Mouse (Mus musculus): ENCODE data around the gene Kcnma1. TPM values are rescaled to one million over a fixed set of nuclear protein-coding genes. Genes with fewer than 3 reads are reported as not detected.

Gene Kcnma1
- total RNA-seq, 2 experiments from 2014 or later: 133 to 151 TPM

- DNase-seq (ENCODE audit: low spot score in 2 of 2): no peak
Measured at GRCm38 (mm10) chr14:23610054-23610453, 404.2 kb downstream of the Kcnma1 start.

GRCm38 (mm10) chr14:23605740-23606139 lies 408.6 kb downstream of the Kcnma1 start:
- no peak for DNase-seq (ENCODE audit: low spot score in 2 of 2)

- no peak for DNase-seq (ENCODE audit: low spot score in 2 of 2)
Measured at GRCm38 (mm10) chr14:23602937-23603336, 411.4 kb downstream of the Kcnma1 start.

- no peak for DNase-seq (ENCODE audit: low spot score in 2 of 2)
Measured at GRCm38 (mm10) chr14:23602054-23602453, 412.2 kb downstream of the Kcnma1 start.

GRCm38 (mm10) chr14:23594629-23595028 lies 419.7 kb downstream of the Kcnma1 start:
- no peak for DNase-seq (ENCODE audit: low spot score in 2 of 2)

- DNase-seq (ENCODE audit: low spot score in 2 of 2): no peak
Measured at GRCm38 (mm10) chr14:23592826-23593447, 421.4 kb downstream of the Kcnma1 start.

GRCm38 (mm10) chr14:23589744-23590481 lies 424.4 kb downstream of the Kcnma1 start:
- DNase-seq (ENCODE audit: low spot score in 2 of 2): no peak

- DNase-seq (ENCODE audit: low spot score in 2 of 2): no peak
Measured at GRCm38 (mm10) chr14:23587451-23587850, 426.8 kb downstream of the Kcnma1 start.

- DNase-seq (ENCODE audit: low spot score in 2 of 2): peak; percentile 36 to 89
Measured at GRCm38 (mm10) chr14:23583235-23583634, 431.1 kb downstream of the Kcnma1 start.

- no peak for DNase-seq (ENCODE audit: low spot score in 2 of 2)
Measured at GRCm38 (mm10) chr14:23581282-23581681, 433.0 kb downstream of the Kcnma1 start.

GRCm38 (mm10) chr14:23575951-23576350 lies 438.3 kb downstream of the Kcnma1 start:
- DNase-seq (ENCODE audit: low spot score in 2 of 2): peak in 1 of 2 experiments; percentile 24

- no peak for DNase-seq (ENCODE audit: low spot score in 2 of 2)
Measured at GRCm38 (mm10) chr14:23574136-23574535, 440.2 kb downstream of the Kcnma1 start.

- no peak for DNase-seq (ENCODE audit: low spot score in 2 of 2)
Measured at GRCm38 (mm10) chr14:23573385-23573784, 440.9 kb downstream of the Kcnma1 start.

- no peak for DNase-seq (ENCODE audit: low spot score in 2 of 2)
Measured at GRCm38 (mm10) chr14:23572778-23573177, 441.5 kb downstream of the Kcnma1 start.

GRCm38 (mm10) chr14:23570251-23570650 lies 444.0 kb downstream of the Kcnma1 start:
- DNase-seq (ENCODE audit: low spot score in 2 of 2): no peak

GRCm38 (mm10) chr14:23565931-23566330 lies 448.4 kb downstream of the Kcnma1 start:
- DNase-seq (ENCODE audit: low spot score in 2 of 2): no peak

- DNase-seq (ENCODE audit: low spot score in 2 of 2): no peak
Measured at GRCm38 (mm10) chr14:23564474-23564873, 449.8 kb downstream of the Kcnma1 start.

- DNase-seq (ENCODE audit: low spot score in 2 of 2): no peak
Measured at GRCm38 (mm10) chr14:23563180-23563579, 451.1 kb downstream of the Kcnma1 start.

- no peak for DNase-seq (ENCODE audit: low spot score in 2 of 2)
Measured at GRCm38 (mm10) chr14:23555647-23556046, 458.6 kb downstream of the Kcnma1 start.

GRCm38 (mm10) chr14:23552252-23552974 lies 461.9 kb downstream of the Kcnma1 start:
- DNase-seq (ENCODE audit: low spot score in 2 of 2): no peak

- DNase-seq (ENCODE audit: low spot score in 2 of 2): no peak
Measured at GRCm38 (mm10) chr14:23550467-23550866, 463.8 kb downstream of the Kcnma1 start.

GRCm38 (mm10) chr14:23542131-23542530 lies 472.2 kb downstream of the Kcnma1 start:
- DNase-seq (ENCODE audit: low spot score in 2 of 2): no peak

Measured in layer of hippocampus, postnatal 14 days (tissue).